Mouse (Mus musculus) MEL (cell line): ENCODE measurements at regions not wholly inside any gene's neighbourhood (a gene's known extent, or its start where the extent isn't known, plus 50 kb on each side); places are given as distances from the start of the nearest gene placed in this dataset.

Experiments used
- DNase-seq: peaks from one replicate; pipeline ENCODE4 v3.0.0; 2011; ENCODE audit warnings: low read depth, low spot score
- H3K27ac ChIP-seq: 2 replicates; pipeline ENCODE4 v1.5.1; 2012; ENCODE audit warnings: low read depth, mild to moderate bottlenecking, control low read depth, low read length, moderate library complexity; ENCODE audit not compliant: control insufficient read depth
- H3K27me3 ChIP-seq, 2 experiments: fragments of 150-350 bp in 1 of 2; sonication (generic) in 1 of 2; 2 replicates each; pipeline ENCODE4 v1.6.1; 2012; ENCODE audit warnings: low read length in 2 of 2, mild to moderate bottlenecking in 2 of 2, improper control_type of control experiment in 1 of 2, moderate library complexity in 1 of 2; ENCODE audit not compliant: insufficient read depth in 2 of 2, control insufficient read depth in 1 of 2
- H3K36me3 ChIP-seq, 2 experiments: 2 replicates each; pipeline ENCODE4 v1.6.1; 2012 to 2014; ENCODE audit warnings: low read length in 2 of 2, improper control_type of control experiment in 1 of 2, inconsistent platforms in 1 of 2, mild to moderate bottlenecking in 1 of 2; ENCODE audit not compliant: insufficient read depth in 2 of 2, control insufficient read depth in 1 of 2
- H3K4me1 ChIP-seq, 2 experiments: fragments of 150-350 bp in 1 of 2; sonication (generic) in 1 of 2; 2 replicates each; pipeline ENCODE4 v1.6.1; 2012; ENCODE audit warnings: low read length in 2 of 2, improper control_type of control experiment in 1 of 2, mild to moderate bottlenecking in 1 of 2; ENCODE audit not compliant: insufficient read depth in 2 of 2, control insufficient read depth in 1 of 2
- H3K4me3 ChIP-seq, 2 experiments: fragments of 150-350 bp in 1 of 2; sonication (generic) in 1 of 2; 2 replicates each; pipeline ENCODE4 v1.5.1; 2012; ENCODE audit warnings: low read depth in 2 of 2, low read length in 2 of 2, mild to moderate bottlenecking in 2 of 2, moderate library complexity in 2 of 2, control low read depth in 1 of 2, improper control_type of control experiment in 1 of 2; ENCODE audit not compliant: control insufficient read depth in 1 of 2, insufficient read depth in 1 of 2
- H3K79me2 ChIP-seq: 2 replicates; pipeline ENCODE4 v1.6.1; 2012; ENCODE audit warnings: mild to moderate bottlenecking, low read length, moderate library complexity; ENCODE audit not compliant: control insufficient read depth, poor library complexity, insufficient read depth
- H3K9ac ChIP-seq: 2 replicates; pipeline ENCODE4 v1.6.1; 2012; ENCODE audit warnings: low read depth, mild to moderate bottlenecking, control low read depth, low read length, moderate library complexity; ENCODE audit not compliant: control insufficient read depth, poor library complexity, severe bottlenecking
- H3K9me3 ChIP-seq: fragments of 150-350 bp; sonication (generic); replicated peaks from 2 replicates; pipeline ENCODE4 v1.6.1; 2012; ENCODE audit warnings: mild to moderate bottlenecking, low read length, improper control_type of control experiment, moderate library complexity; ENCODE audit not compliant: insufficient read depth
- CHD2 ChIP-seq: IDR thresholded peaks from 2 replicates; pipeline ENCODE4 v1.6.1; 2011; ENCODE audit warnings: low read length, improper control_type of control experiment
- CTCF ChIP-seq, 3 experiments: IDR thresholded peaks in 2 of 3; conservative IDR thresholded peaks in 1 of 3; 2 replicates each; pipeline ENCODE4 v1.5.1; 2011 to 2012; ENCODE audit warnings: low read length in 3 of 3, low read depth in 2 of 3, mild to moderate bottlenecking in 2 of 3, improper control_type of control experiment in 1 of 3, inconsistent platforms in 1 of 3, mixed read lengths in 1 of 3, moderate library complexity in 1 of 3; ENCODE audit not compliant: control insufficient read depth in 1 of 3, insufficient read depth in 1 of 3, poor library complexity in 1 of 3, severe bottlenecking in 1 of 3
- ELF1 ChIP-seq: IDR thresholded peaks from 2 replicates; pipeline ENCODE4 v1.6.1; 2014; ENCODE audit warnings: low read depth, mild to moderate bottlenecking, inconsistent platforms, low read length, improper control_type of control experiment, moderate library complexity
- GABPA ChIP-seq: IDR thresholded peaks from 2 replicates; pipeline ENCODE4 v1.6.1; 2012; ENCODE audit warnings: low read depth, mild to moderate bottlenecking, inconsistent platforms, low read length, improper control_type of control experiment, moderate library complexity
- JUND ChIP-seq: IDR thresholded peaks from 2 replicates; pipeline ENCODE4 v1.6.1; 2011; ENCODE audit warnings: low read depth, mild to moderate bottlenecking, improper control_type of control experiment, low read length
- MAFK ChIP-seq: IDR thresholded peaks from 2 replicates; pipeline ENCODE4 v1.6.1; 2011; ENCODE audit warnings: low read depth, mild to moderate bottlenecking, low read length, improper control_type of control experiment, borderline replicate concordance
- MAX ChIP-seq: IDR thresholded peaks from 2 replicates; pipeline ENCODE4 v1.6.1; 2011; ENCODE audit warnings: low read length, improper control_type of control experiment
- MXI1 ChIP-seq: IDR thresholded peaks from 2 replicates; pipeline ENCODE4 v1.6.1; 2011; ENCODE audit warnings: mild to moderate bottlenecking, low read depth, low read length, improper control_type of control experiment
- MYB ChIP-seq: IDR thresholded peaks from 2 replicates; pipeline ENCODE4 v1.6.1; 2011; ENCODE audit warnings: mild to moderate bottlenecking, low read depth, low read length, improper control_type of control experiment
- MYC ChIP-seq: IDR thresholded peaks from 2 replicates; pipeline ENCODE4 v1.6.1; 2011; ENCODE audit warnings: low read depth, mild to moderate bottlenecking, low read length, improper control_type of control experiment, moderate library complexity
- NELFE ChIP-seq: IDR thresholded peaks from 2 replicates; pipeline ENCODE4 v1.6.1; 2011; ENCODE audit warnings: low read depth, low read length, improper control_type of control experiment
- POLR2A ChIP-seq, 2 experiments: IDR thresholded peaks; 2 replicates each; pipeline ENCODE4 v1.6.1; 2011 to 2012; ENCODE audit warnings: low read length in 2 of 2, mild to moderate bottlenecking in 2 of 2, control low read depth in 1 of 2, improper control_type of control experiment in 1 of 2, low read depth in 1 of 2, moderate library complexity in 1 of 2; ENCODE audit not compliant: control insufficient read depth in 1 of 2, insufficient read depth in 1 of 2, poor library complexity in 1 of 2
- POLR2AphosphoS2 ChIP-seq: IDR thresholded peaks from 2 replicates; pipeline ENCODE4 v1.6.1; 2011; ENCODE audit warnings: low read length, improper control_type of control experiment
- RAD21 ChIP-seq: IDR thresholded peaks from 2 replicates; pipeline ENCODE4 v1.6.1; 2011; ENCODE audit warnings: mild to moderate bottlenecking, low read depth, low read length, improper control_type of control experiment
- SMC3 ChIP-seq: IDR thresholded peaks from 2 replicates; pipeline ENCODE4 v1.6.1; 2011; ENCODE audit warnings: low read depth, low read length, improper control_type of control experiment
- TBP ChIP-seq: IDR thresholded peaks from 2 replicates; pipeline ENCODE4 v1.8.0; 2011; ENCODE audit warnings: low read depth, low read length, improper control_type of control experiment
- TCF12 ChIP-seq: IDR thresholded peaks from 2 replicates; pipeline ENCODE4 v1.6.1; 2014; ENCODE audit warnings: low read depth, mild to moderate bottlenecking, inconsistent platforms, low read length, improper control_type of control experiment, moderate library complexity
- UBTF ChIP-seq: IDR thresholded peaks from 2 replicates; pipeline ENCODE4 v1.6.1; 2012; ENCODE audit warnings: low read depth, mild to moderate bottlenecking, inconsistent platforms, low read length, improper control_type of control experiment, moderate library complexity, borderline replicate concordance; ENCODE audit not compliant: insufficient read depth
- USF1 ChIP-seq: IDR thresholded peaks from 2 replicates; pipeline ENCODE4 v1.6.1; 2014; ENCODE audit warnings: low read depth, mild to moderate bottlenecking, inconsistent platforms, low read length, improper control_type of control experiment, moderate library complexity
- ZKSCAN1 ChIP-seq: IDR thresholded peaks from 2 replicates; pipeline ENCODE4 v1.6.1; 2012; ENCODE audit warnings: low read depth, mild to moderate bottlenecking, inconsistent platforms, low read length, improper control_type of control experiment, moderate library complexity
- ZMIZ1 ChIP-seq: IDR thresholded peaks from 2 replicates; pipeline ENCODE4 v1.6.1; 2012; ENCODE audit warnings: low read depth, mild to moderate bottlenecking, inconsistent platforms, low read length, improper control_type of control experiment, moderate library complexity
- ZNF384 ChIP-seq: IDR thresholded peaks from 2 replicates; pipeline ENCODE4 v1.6.1; 2012; ENCODE audit warnings: low read depth, mild to moderate bottlenecking, inconsistent platforms, low read length, improper control_type of control experiment

DNA sequence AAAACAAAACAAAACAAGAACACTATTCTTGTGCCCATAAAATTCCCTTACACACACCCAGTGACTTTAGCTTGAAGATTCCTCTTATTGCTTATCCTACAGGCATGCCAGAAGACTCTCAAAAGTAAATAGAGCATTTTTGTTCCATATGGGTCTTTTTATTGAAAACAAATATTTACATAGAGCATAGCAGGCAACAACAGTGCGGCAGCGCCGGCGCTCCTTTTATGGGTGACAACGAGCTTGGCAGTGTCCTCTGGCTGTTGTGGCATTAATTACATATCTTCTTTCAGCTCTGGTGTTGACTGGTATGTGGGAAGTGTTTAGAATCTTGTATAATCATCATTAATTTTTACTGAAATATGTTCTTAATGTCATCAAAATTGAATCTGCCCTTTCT, 242.2 kb upstream of the Fbxl7 start:
- TF ChIP-seq ZNF384 (no peak), POLR2A (IDR thresholded peaks at IDR 0.05; ENCODE audit: control insufficient read depth in 1 of 2, insufficient read depth in 1 of 2, low read depth in 1 of 2, low read length in 2 of 2, poor library complexity in 1 of 2) (no peak), GABPA (no peak), SMC3 (no peak), MYB (no peak), USF1 (no peak), CHD2 (no peak), MYC (no peak), POLR2AphosphoS2 (no peak), MAX (no peak), JUND (no peak), UBTF (no peak), ZKSCAN1 (no peak), RAD21 (no peak), ZMIZ1 (no peak), TBP (no peak), MAFK (no peak), CTCF (IDR thresholded peaks at IDR 0.05 in 2 of 3, conservative IDR thresholded peaks at IDR 0.05 in 1 of 3; ENCODE audit: control insufficient read depth in 1 of 3, insufficient read depth in 1 of 3, low read depth in 2 of 3, low read length in 3 of 3, poor library complexity in 1 of 3, severe bottlenecking in 1 of 3) (no peak), MXI1 (no peak)

DNA sequence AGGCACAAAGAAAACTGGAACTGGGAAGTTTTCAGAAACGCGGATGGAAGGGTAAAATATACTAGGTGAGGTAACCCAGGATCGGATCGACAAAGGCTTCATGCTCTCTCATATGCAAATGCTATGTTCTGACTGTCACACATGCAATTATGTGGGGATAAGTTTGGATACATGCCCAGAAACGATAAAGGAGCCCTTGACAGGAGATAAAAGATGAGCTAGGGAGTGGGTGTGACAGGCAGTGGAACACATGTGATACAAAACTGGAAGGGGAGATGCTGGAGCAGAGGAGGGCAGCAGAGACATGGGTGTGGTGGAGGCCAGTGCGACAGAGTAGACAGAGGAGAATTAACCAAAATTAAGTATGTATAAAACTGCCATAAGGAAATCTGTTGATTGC, 250.5 kb upstream of the Fbxl7 start:
- Histone ChIP-seq H3K27me3 (no peaks in the 10 kb centered on the region), H3K9me3 (no peaks in the 10 kb centered on the region), H3K36me3 (no peaks in the 10 kb centered on the region), H3K9ac (no peak overlapping the region), H3K4me3 (no peak overlapping the region), H3K79me2 (no peaks in the 10 kb centered on the region), H3K4me1 (no peaks in the 10 kb centered on the region), H3K27ac (no peak overlapping the region)
- DNase-seq = no peak
- TF ChIP-seq TCF12 (no peak), TBP (no peak), RAD21 (no peak), ELF1 (no peak), NELFE (no peak)

More for the DNA sequence above, 242.2 kb upstream of the Fbxl7 start:
- DNase-seq = no peak
- Histone ChIP-seq H3K9ac (no peak overlapping the region), H3K27me3 (no peaks in the 10 kb centered on the region), H3K27ac (no peak overlapping the region), H3K4me1 (no peaks in the 10 kb centered on the region), H3K36me3 (no peaks in the 10 kb centered on the region), H3K4me3 (no peak overlapping the region), H3K79me2 (no peaks in the 10 kb centered on the region), H3K9me3 (no peaks in the 10 kb centered on the region)
